ENCODE assay signal across 10 mouse cellular contexts in genomic region chr8:60971808-60972207, GRCm38 (mm10). TPM values are rescaled to one million over a fixed set of nuclear protein-coding genes. Genes with fewer than 3 reads are reported as not detected.
DNase-seq lines count a peak whose midpoint lies in the region; ATAC-seq and TF ChIP-seq lines count a peak whose summit lies in the region.
"Had no signal": no experiment of that assay in that cellular context is flagged by ENCODE, and none has a peak within 500 bp of the region (broad histone marks: within the 10 kb centered on the region; RNA-seq: fewer than 3 reads in every experiment).

No protein-coding gene starts in this region.

- no peaks in the 10 kb centered on the region for H3K27me3 ChIP-seq in forebrain, postnatal 0 days (ENCODE audit: insufficient read depth, low read length)
- H3K27me3 ChIP-seq in forebrain, embryonic 16.5 days (replicated peaks; ENCODE audit: control insufficient read depth, insufficient read depth, low read length), result no peaks in the 10 kb centered on the region
- H3K27me3 ChIP-seq: embryonic facial prominence, embryonic 12.5 days; limb, embryonic 13.5 days; midbrain, embryonic 13.5 days had no signal

- no peak for ATAC-seq in forebrain, postnatal 0 days
- no peak for ATAC-seq in forebrain, embryonic 16.5 days
- ATAC-seq: midbrain, embryonic 13.5 days had no signal

- TF ChIP-seq CTCF in forebrain, postnatal 0 days (IDR thresholded peaks at IDR 0.05; ENCODE audit: low read depth), result no peak
- TF ChIP-seq CTCF in left cerebral cortex, adult 2 months (IDR thresholded peaks at IDR 0.05), result no peak

- H3K4me3 ChIP-seq in forebrain, postnatal 0 days (ENCODE audit: low read depth, low read length), result no peak overlapping the region
- H3K4me3 ChIP-seq in forebrain, embryonic 16.5 days (replicated peaks; ENCODE audit: low read length), result no peak overlapping the region
- H3K4me3 ChIP-seq in left cerebral cortex, adult 2 months, result no peak overlapping the region
- H3K4me3 ChIP-seq: embryonic facial prominence, embryonic 12.5 days; limb, embryonic 13.5 days; midbrain, embryonic 13.5 days had no signal

- WGBS in forebrain, postnatal 0 days, result 51% methylated on average over 4 of the region's 4 CpGs
- 47% methylated on average over 4 of the region's 4 CpGs for WGBS in forebrain, embryonic 16.5 days

- no peak overlapping the region for H3K27ac ChIP-seq in forebrain, postnatal 0 days (ENCODE audit: low read depth, low read length)
- H3K27ac ChIP-seq in forebrain, embryonic 16.5 days (ENCODE audit: low read length), result no peak overlapping the region
- H3K27ac ChIP-seq in left cerebral cortex, adult 2 months, result no peak overlapping the region
- H3K27ac ChIP-seq: embryonic facial prominence, embryonic 12.5 days; limb, embryonic 13.5 days; midbrain, embryonic 13.5 days had no signal

- no peaks in the 10 kb centered on the region for H3K9me3 ChIP-seq in forebrain, postnatal 0 days (ENCODE audit: low read length)
- H3K9me3 ChIP-seq in forebrain, embryonic 16.5 days (ENCODE audit: control insufficient read depth, low read length), result no peaks in the 10 kb centered on the region
- H3K9me3 ChIP-seq: embryonic facial prominence, embryonic 12.5 days; limb, embryonic 13.5 days; midbrain, embryonic 13.5 days had no signal

- no peak overlapping the region for H3K9ac ChIP-seq in forebrain, postnatal 0 days
- H3K9ac ChIP-seq in forebrain, embryonic 16.5 days (replicated peaks; ENCODE audit: low read depth, low read length), result no peak overlapping the region
- H3K9ac ChIP-seq: embryonic facial prominence, embryonic 12.5 days; limb, embryonic 13.5 days; midbrain, embryonic 13.5 days had no signal

- no peak overlapping the region for H3K4me2 ChIP-seq in forebrain, postnatal 0 days (ENCODE audit: low read depth)
- H3K4me2 ChIP-seq in forebrain, embryonic 16.5 days (ENCODE audit: low read length), result no peak overlapping the region
- H3K4me2 ChIP-seq: embryonic facial prominence, embryonic 12.5 days; limb, embryonic 13.5 days; midbrain, embryonic 13.5 days had no signal

- no peaks in the 10 kb centered on the region for H3K36me3 ChIP-seq in forebrain, postnatal 0 days (ENCODE audit: insufficient read depth)
- no peaks in the 10 kb centered on the region for H3K36me3 ChIP-seq in forebrain, embryonic 16.5 days (ENCODE audit: control insufficient read depth, insufficient read depth)
- H3K36me3 ChIP-seq: embryonic facial prominence, embryonic 12.5 days; limb, embryonic 13.5 days; midbrain, embryonic 13.5 days had no signal

- intact Hi-C loops in left cerebral cortex, postnatal 10 days (cut with DNase I), result no loop called here
- intact Hi-C loops in left cerebral cortex, adult 2 months (cut with DNase I), result no loop called here

- DNase-seq in forebrain, postnatal 0 days, result peak; percentile 27
- peak; percentile 18 to 64 for DNase-seq in left cerebral cortex, postnatal 10 days (ENCODE audit: extremely low spot score in 1 of 2, low spot score in 2 of 2)
- DNase-seq in left cerebral cortex, adult 2 months (ENCODE audit: extremely low spot score in 1 of 2, low spot score in 2 of 2), result no peak
- DNase-seq in Muller cell, postnatal 12 days (ENCODE audit: inconsistent ontology term), result peak; percentile 33
- DNase-seq in kidney, postnatal 10 days, result peak; percentile 72
- DNase-seq in neural tube, embryonic 10.5 days (ENCODE audit: extremely low spot score, low spot score), result no peak

- H3K4me1 ChIP-seq in forebrain, postnatal 0 days (ENCODE audit: insufficient read depth), result no peaks in the 10 kb centered on the region; the same call in 1 of the 2 replicates
- 0 out of 2 replicates have a peak, but pooled peaks cover 2% of the 10 kb centered on the region for H3K4me1 ChIP-seq in forebrain, embryonic 16.5 days (replicated peaks; ENCODE audit: control insufficient read depth, insufficient read depth, low read length)
- H3K4me1 ChIP-seq: embryonic facial prominence, embryonic 12.5 days had no signal

RNA-seq across cellular contexts. Expression of gene Clcn3, which starts 11.3 kb away (rescaled TPM):
- 98.0 and 109 TPM in 2 replicates for total RNA-seq in forebrain, postnatal 0 days (2014; rRNA removed)
- 56.0 and 74.4 TPM in 2 replicates for polyA plus RNA-seq in forebrain, postnatal 0 days (2015; fragmentation: Nextera tagmentation; extraction: Ambion mirVana)
- 70.6 and 72.5 TPM in 2 replicates for polyA plus RNA-seq in forebrain, embryonic 16.5 days (2015; fragmentation: Nextera tagmentation; extraction: Ambion mirVana)
- total RNA-seq in left cerebral cortex, postnatal 10 days (2021), result 100 to 1,000 TPM; 146 to 152 TPM
- total RNA-seq in left cerebral cortex, adult 2 months (2021), result 100 to 1,000 TPM; 122 to 132 TPM

RNA-seq across cellular contexts. Expression of gene Nek1, which starts 21.2 kb away (rescaled TPM):
- total RNA-seq in forebrain, postnatal 0 days (2014; rRNA removed), result 18.0 and 18.4 TPM in 2 replicates
- polyA plus RNA-seq in forebrain, postnatal 0 days (2015; fragmentation: Nextera tagmentation; extraction: Ambion mirVana), result 11.6 and 19.5 TPM in 2 replicates
- polyA plus RNA-seq in forebrain, embryonic 16.5 days (2015; fragmentation: Nextera tagmentation; extraction: Ambion mirVana), result 25.2 and 26.0 TPM in 2 replicates
- 10 to 100 TPM; 27.0 to 27.5 TPM for total RNA-seq in left cerebral cortex, postnatal 10 days (2021)
- 10 to 100 TPM; 29.9 to 31.8 TPM for total RNA-seq in left cerebral cortex, adult 2 months (2021)

Comparison
In these comparisons a context has a peak if more than half of its experiments do, and no peak if none do; other contexts are left out.
1. DNase-seq: peak in forebrain, postnatal 0 days (single experiment), left cerebral cortex, postnatal 10 days (2 of 2), Muller cell, postnatal 12 days (single experiment) and kidney, postnatal 10 days (single experiment); none in left cerebral cortex, adult 2 months (0 of 2) and neural tube, embryonic 10.5 days (single experiment).